Mouse (Mus musculus): Measurements from ENCODE around the gene Frs2. TPM values are rescaled to one million over a fixed set of nuclear protein-coding genes. Genes with fewer than 3 reads are reported as not detected.
A peak's percentile ranks its signal among the peaks of the same experiment; 100 is the strongest.

Frs2 gene
- polyA plus RNA-seq, 1 experiment from 2014 or later = 20.8 TPM

DNA sequence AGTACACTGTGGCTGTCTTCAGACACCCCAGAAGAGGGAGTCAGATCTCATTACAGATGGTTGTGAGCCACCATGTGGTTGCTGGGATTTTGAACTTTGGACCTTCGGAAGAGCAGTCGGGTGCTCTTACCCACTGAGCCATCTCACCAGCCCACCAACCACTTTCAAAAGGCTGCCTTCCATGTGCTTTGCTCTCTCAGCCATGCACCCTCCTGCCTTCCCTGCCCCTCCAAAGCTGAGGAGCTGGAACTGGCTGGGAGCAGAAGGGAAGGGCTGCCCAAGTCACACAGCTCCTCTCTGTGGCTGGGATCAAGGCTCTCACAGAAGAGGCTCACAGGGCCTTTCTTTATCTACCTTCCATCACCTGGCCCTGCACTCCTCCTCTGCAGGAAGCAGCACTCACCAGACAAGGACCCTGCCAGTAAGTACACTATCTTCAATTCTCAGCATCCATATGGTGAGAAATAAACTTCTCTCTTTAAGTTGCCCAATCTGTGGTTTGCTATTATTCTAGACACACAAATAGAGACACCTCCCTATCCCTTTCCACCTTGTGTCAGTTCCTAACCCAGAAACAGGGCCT, 51.1 kb downstream of the Frs2 start:
- 80% methylated on average over 2 of the region's 2 CpGs for WGBS
- Histone ChIP-seq H3K4me1 (peaks cover 9% of the 10 kb centered on the region), H3K9me3 (no peaks in the 10 kb centered on the region), H3K9ac (no peak overlapping the region), H3K4me2 (no peak overlapping the region), H3K36me3 (peaks cover 26% of the 10 kb centered on the region), H3K27me3 (no peaks in the 10 kb centered on the region), H3K27ac (no peak overlapping the region), H3K4me3 (no peak overlapping the region)
- ATAC-seq (ENCODE audit: insufficient number of reproducible peaks, insufficient read depth, low FRiP score, low TSS enrichment, low read depth) = no peak

GRCm38 (mm10) chr10:117096096-117096495, 52.2 kb downstream of the Frs2 start:
- Histone ChIP-seq H3K36me3 (peaks cover 26% of the 10 kb centered on the region), H3K27me3 (no peaks in the 10 kb centered on the region), H3K4me1 (peaks cover 9% of the 10 kb centered on the region), H3K4me3 (no peak overlapping the region), H3K27ac (no peak overlapping the region), H3K9ac (no peak overlapping the region), H3K4me2 (no peak overlapping the region), H3K9me3 (no peaks in the 10 kb centered on the region)
- no peak for ATAC-seq (ENCODE audit: insufficient number of reproducible peaks, insufficient read depth, low FRiP score, low TSS enrichment, low read depth)
- 81% methylated on average over 6 of the region's 6 CpGs for WGBS

DNA sequence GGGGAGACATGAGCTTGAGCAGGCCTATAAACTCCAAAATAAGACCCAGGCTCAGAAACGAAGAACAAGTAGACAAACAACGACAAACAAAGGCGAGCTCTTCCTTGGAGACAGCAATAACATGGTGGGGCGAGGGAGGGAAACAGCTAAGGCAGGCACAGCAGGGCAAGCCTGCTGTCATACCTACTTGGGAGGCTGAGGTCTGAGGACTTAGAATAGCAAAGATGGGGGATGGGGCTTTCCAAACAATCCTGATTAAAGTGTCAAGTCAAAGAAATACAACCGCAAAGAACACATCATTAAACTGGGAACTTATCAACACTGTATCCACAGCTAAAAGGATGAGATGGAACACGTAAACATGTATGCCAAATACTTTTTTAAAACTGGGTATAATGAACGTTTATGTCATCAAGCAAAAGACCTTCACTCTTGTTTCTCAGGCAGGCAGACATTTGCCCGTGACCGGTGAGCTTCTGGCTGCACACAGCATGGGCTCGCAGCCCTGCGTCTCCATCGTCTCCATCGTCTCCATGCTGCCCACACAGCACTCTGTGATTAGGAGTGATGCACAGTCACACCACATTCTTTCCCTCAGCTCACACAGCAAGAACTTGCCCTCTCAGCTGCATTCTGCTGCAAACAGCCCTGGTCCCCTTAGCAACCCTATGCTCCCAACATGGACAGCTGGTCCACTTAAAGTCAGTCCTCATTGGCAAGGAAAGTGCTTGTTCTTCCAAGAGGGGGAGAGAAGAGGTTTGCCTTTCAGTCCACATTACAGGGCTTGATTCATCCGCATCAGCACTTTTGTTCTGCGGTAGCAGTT, 53.6 kb downstream of the Frs2 start:
- H3K27ac ChIP-seq = no peak overlapping the region
- H3K9me3 ChIP-seq = no peaks in the 10 kb centered on the region
- ATAC-seq (ENCODE audit: insufficient number of reproducible peaks, insufficient read depth, low FRiP score, low TSS enrichment, low read depth) = no peak
- H3K4me2 ChIP-seq = no peak overlapping the region
- H3K36me3 ChIP-seq = peaks cover 26% of the 10 kb centered on the region
- H3K4me3 ChIP-seq = no peak overlapping the region
- H3K9ac ChIP-seq = no peak overlapping the region
- 74% methylated on average over 15 of the region's 15 CpGs for WGBS
- H3K27me3 ChIP-seq = no peaks in the 10 kb centered on the region
- H3K4me1 ChIP-seq = peaks cover 9% of the 10 kb centered on the region

DNA sequence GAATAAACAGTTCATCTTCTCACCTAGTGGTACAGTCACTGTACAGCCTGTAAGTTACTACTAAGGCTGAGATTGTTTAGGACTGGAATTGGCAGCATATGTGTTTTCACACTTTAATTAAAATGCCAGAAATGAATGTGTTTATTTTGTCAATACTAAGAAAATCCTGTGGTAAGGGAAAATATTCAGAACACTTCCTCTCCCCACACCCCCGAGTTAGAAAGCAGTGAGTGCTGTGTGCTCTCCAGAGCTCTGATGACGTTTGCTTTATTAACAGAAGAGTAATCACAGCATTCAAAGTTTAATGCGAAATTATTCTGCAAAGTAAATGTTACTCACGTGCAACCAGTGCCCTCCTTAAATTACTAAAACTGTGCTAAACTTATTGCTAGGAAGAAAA, 58.7 kb downstream of the Frs2 start:
- no peak overlapping the region for H3K9ac ChIP-seq
- no peak overlapping the region for H3K27ac ChIP-seq
- H3K27me3 ChIP-seq = no peaks in the 10 kb centered on the region
- peaks cover 6% of the 10 kb centered on the region for H3K4me1 ChIP-seq
- no peak overlapping the region for H3K4me3 ChIP-seq
- no peaks in the 10 kb centered on the region for H3K9me3 ChIP-seq
- no peak for ATAC-seq (ENCODE audit: insufficient number of reproducible peaks, insufficient read depth, low FRiP score, low TSS enrichment, low read depth)
- H3K36me3 ChIP-seq = peaks cover 34% of the 10 kb centered on the region
- no peak overlapping the region for H3K4me2 ChIP-seq
- WGBS = 69% methylated on average over 4 of the region's 4 CpGs

- Histone ChIP-seq H3K27ac (no peak overlapping the region), H3K27me3 (no peaks in the 10 kb centered on the region), H3K9me3 (no peaks in the 10 kb centered on the region), H3K4me2 (no peak overlapping the region), H3K9ac (no peak overlapping the region), H3K36me3 (peaks cover 65% of the 10 kb centered on the region), H3K4me3 (no peak overlapping the region), H3K4me1 (no peaks in the 10 kb centered on the region)
- no peak for ATAC-seq (ENCODE audit: insufficient number of reproducible peaks, insufficient read depth, low FRiP score, low TSS enrichment, low read depth)
- WGBS = 85% methylated on average over 2 of the region's 2 CpGs
Observed at GRCm38 (mm10) chr10:117081914-117082359, 66.4 kb downstream of the Frs2 start.

GRCm38 (mm10) chr10:117081326-117081725, 67.0 kb downstream of the Frs2 start:
- H3K27ac ChIP-seq = no peak overlapping the region
- H3K9me3 ChIP-seq = no peaks in the 10 kb centered on the region
- no peaks in the 10 kb centered on the region for H3K4me1 ChIP-seq
- ATAC-seq (ENCODE audit: insufficient number of reproducible peaks, insufficient read depth, low FRiP score, low TSS enrichment, low read depth) = no peak
- WGBS = 69% methylated on average over 4 of the region's 4 CpGs
- no peak overlapping the region for H3K9ac ChIP-seq
- no peak overlapping the region for H3K4me3 ChIP-seq
- peaks cover 71% of the 10 kb centered on the region for H3K36me3 ChIP-seq
- no peaks in the 10 kb centered on the region for H3K27me3 ChIP-seq
- H3K4me2 ChIP-seq = no peak overlapping the region

- Histone ChIP-seq H3K4me1 (no peaks in the 10 kb centered on the region), H3K9ac (no peak overlapping the region), H3K4me3 (no peak overlapping the region), H3K36me3 (peaks cover 74% of the 10 kb centered on the region), H3K9me3 (no peaks in the 10 kb centered on the region), H3K4me2 (no peak overlapping the region), H3K27ac (no peak overlapping the region), H3K27me3 (no peaks in the 10 kb centered on the region)
- ATAC-seq (ENCODE audit: insufficient number of reproducible peaks, insufficient read depth, low FRiP score, low TSS enrichment, low read depth) = no peak
- 79% methylated on average over 6 of the region's 6 CpGs for WGBS
Observed at GRCm38 (mm10) chr10:117078284-117078683, 70.0 kb downstream of the Frs2 start.

DNA sequence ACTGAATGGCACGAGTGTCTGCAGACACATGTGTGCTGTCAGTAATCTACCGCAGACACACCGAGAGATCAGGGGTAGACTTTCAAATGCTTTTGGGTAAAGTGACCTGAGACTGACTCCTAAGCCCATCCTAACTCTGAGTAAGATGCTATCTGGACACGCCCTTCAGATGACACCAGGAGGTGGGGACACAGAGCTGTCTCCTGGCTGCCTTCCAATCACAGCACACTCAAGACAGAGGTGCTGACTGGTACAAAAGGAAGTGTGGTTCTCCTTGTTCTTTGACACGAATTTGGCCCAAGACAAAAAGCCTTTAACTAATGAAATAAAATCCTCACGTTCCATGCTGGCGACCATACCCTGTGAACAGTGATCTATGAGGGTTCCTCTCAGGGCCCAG, 75.2 kb downstream of the Frs2 start:
- Histone ChIP-seq H3K27me3 (no peaks in the 10 kb centered on the region), H3K27ac (no peak overlapping the region), H3K4me2 (no peak overlapping the region), H3K4me1 (no peaks in the 10 kb centered on the region), H3K9ac (no peak overlapping the region), H3K36me3 (peaks cover 73% of the 10 kb centered on the region), H3K4me3 (no peak overlapping the region), H3K9me3 (no peaks in the 10 kb centered on the region)
- no peak for ATAC-seq (ENCODE audit: insufficient number of reproducible peaks, insufficient read depth, low FRiP score, low TSS enrichment, low read depth)
- WGBS = 84% methylated on average over 7 of the region's 7 CpGs

GRCm38 (mm10) chr10:117072191-117072888, 76.0 kb downstream of the Frs2 start:
- ATAC-seq (ENCODE audit: insufficient number of reproducible peaks, insufficient read depth, low FRiP score, low TSS enrichment, low read depth) = no peak
- WGBS = 90% methylated on average over 18 of the region's 18 CpGs
- H3K9ac ChIP-seq = no peak overlapping the region
- no peak overlapping the region for H3K4me3 ChIP-seq
- H3K27me3 ChIP-seq = no peaks in the 10 kb centered on the region
- no peak overlapping the region for H3K27ac ChIP-seq
- peaks cover 66% of the 10 kb centered on the region for H3K36me3 ChIP-seq
- H3K4me1 ChIP-seq = no peaks in the 10 kb centered on the region
- no peaks in the 10 kb centered on the region for H3K9me3 ChIP-seq
- H3K4me2 ChIP-seq = no peak overlapping the region

DNA sequence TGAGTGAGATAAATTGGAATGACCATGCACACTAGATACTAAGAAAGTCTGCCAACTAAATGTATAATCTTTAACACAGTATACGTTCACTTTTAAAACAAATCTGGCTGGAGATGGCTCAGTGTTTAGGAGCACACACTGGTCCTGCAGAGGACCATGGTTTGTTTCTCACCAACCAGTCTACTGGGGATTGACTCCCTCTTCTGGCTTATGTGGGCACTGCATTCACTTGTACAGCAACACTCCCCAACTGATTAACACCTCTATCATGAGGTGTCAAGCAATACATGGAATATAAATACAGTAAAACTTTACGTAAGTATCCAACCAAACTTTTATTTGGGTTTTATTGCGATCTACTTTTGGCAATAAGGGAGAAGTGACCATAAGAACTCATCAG, 79.2 kb downstream of the Frs2 start:
- Histone ChIP-seq H3K9ac (no peak overlapping the region), H3K36me3 (peaks cover 40% of the 10 kb centered on the region), H3K4me1 (peaks cover 10% of the 10 kb centered on the region; the same call in 1 of the 2 replicates), H3K27me3 (no peaks in the 10 kb centered on the region), H3K27ac (no peak overlapping the region), H3K4me2 (no peak overlapping the region), H3K4me3 (no peak overlapping the region), H3K9me3 (no peaks in the 10 kb centered on the region)
- 94% methylated on average over 3 of the region's 3 CpGs for WGBS
- no peak for ATAC-seq (ENCODE audit: insufficient number of reproducible peaks, insufficient read depth, low FRiP score, low TSS enrichment, low read depth)

GRCm38 (mm10) chr10:117064076-117064475, 84.3 kb downstream of the Frs2 start:
- 8% methylated on average over 7 of the region's 7 CpGs for WGBS
- Histone ChIP-seq H3K27ac (peak overlapping the region; percentile 89), H3K4me2 (peak overlapping the region; percentile 56), H3K36me3 (peaks cover 32% of the 10 kb centered on the region), H3K4me3 (peak overlapping the region; percentile 75), H3K9ac (peak overlapping the region; percentile 64; the same call in 1 of the 2 replicates), H3K27me3 (no peaks in the 10 kb centered on the region), H3K4me1 (peaks cover 21% of the 10 kb centered on the region; the same call in 1 of the 2 replicates), H3K9me3 (no peaks in the 10 kb centered on the region)
- ATAC-seq (ENCODE audit: insufficient number of reproducible peaks, insufficient read depth, low FRiP score, low TSS enrichment, low read depth) = no peak
